Mouse (Mus musculus): Measurements from ENCODE around the gene Brd7. TPM values are rescaled to one million over a fixed set of nuclear protein-coding genes. Genes with fewer than 3 reads are reported as not detected.

Brd7 gene
- polyA plus RNA-seq, 1 experiment from 2014 or later = 60.3 TPM

GRCm38 (mm10) chr8:88361044-88361707 lies 818 bp downstream of the Brd7 start:
- H3K4me1 ChIP-seq (ENCODE audit: control insufficient read depth, insufficient read depth, low read length) = peaks cover 32% of the 10 kb centered on the region
- peaks cover 28% of the 10 kb centered on the region for H3K36me3 ChIP-seq (ENCODE audit: control insufficient read depth, insufficient read depth)
- no peak for ATAC-seq (replicated peaks; ENCODE audit: extremely low read depth, insufficient read depth, low FRiP score)
- peak overlapping the region; percentile 91 for H3K27ac ChIP-seq (ENCODE audit: low read length)
- no peaks in the 10 kb centered on the region for H3K27me3 ChIP-seq (ENCODE audit: control insufficient read depth, insufficient read depth, low read length)
- H3K4me3 ChIP-seq (ENCODE audit: low read length) = peak overlapping the region; percentile 96
- H3K9ac ChIP-seq (ENCODE audit: low read length) = peak overlapping the region; percentile 99
- 0 out of 2 replicates have a peak, but pooled peaks cover 5% of the 10 kb centered on the region for H3K9me3 ChIP-seq (replicated peaks; ENCODE audit: control insufficient read depth, low read length)
- under 1% methylated on average over 31 of the region's 31 CpGs for WGBS
- peak overlapping the region; percentile 88 for H3K4me2 ChIP-seq (ENCODE audit: low read depth, low read length)

- peaks cover 39% of the 10 kb centered on the region for H3K36me3 ChIP-seq (ENCODE audit: control insufficient read depth, insufficient read depth)
- peak overlapping the region; percentile 96 for H3K4me3 ChIP-seq (ENCODE audit: low read length)
- 71% methylated on average over 2 of the region's 2 CpGs for WGBS
- no peak for ATAC-seq (replicated peaks; ENCODE audit: extremely low read depth, insufficient read depth, low FRiP score)
- 0 out of 2 replicates have a peak, but pooled peaks cover 5% of the 10 kb centered on the region for H3K9me3 ChIP-seq (replicated peaks; ENCODE audit: control insufficient read depth, low read length)
- H3K4me2 ChIP-seq (ENCODE audit: low read depth, low read length) = peak overlapping the region; percentile 88
- H3K9ac ChIP-seq (ENCODE audit: low read length) = peak overlapping the region; percentile 99
- no peaks in the 10 kb centered on the region for H3K27me3 ChIP-seq (ENCODE audit: control insufficient read depth, insufficient read depth, low read length)
- H3K27ac ChIP-seq (ENCODE audit: low read length) = no peak overlapping the region
- H3K4me1 ChIP-seq (ENCODE audit: control insufficient read depth, insufficient read depth, low read length) = peaks cover 32% of the 10 kb centered on the region
Observed at GRCm38 (mm10) chr8:88359959-88360358, 2.0 kb downstream of the Brd7 start.

GRCm38 (mm10) chr8:88357946-88358345 lies 4.0 kb downstream of the Brd7 start:
- no peak for ATAC-seq (replicated peaks; ENCODE audit: extremely low read depth, insufficient read depth, low FRiP score)
- Histone ChIP-seq H3K27ac (ENCODE audit: low read length) (no peak overlapping the region; the same call in 1 of the 2 replicates), H3K4me2 (ENCODE audit: low read depth, low read length) (no peak overlapping the region), H3K9me3 (replicated peaks; ENCODE audit: control insufficient read depth, low read length) (0 out of 2 replicates have a peak, but pooled peaks cover 5% of the 10 kb centered on the region), H3K9ac (ENCODE audit: low read length) (no peak overlapping the region), H3K4me3 (ENCODE audit: low read length) (no peak overlapping the region), H3K4me1 (ENCODE audit: control insufficient read depth, insufficient read depth, low read length) (peaks cover 29% of the 10 kb centered on the region), H3K36me3 (ENCODE audit: control insufficient read depth, insufficient read depth) (peaks cover 50% of the 10 kb centered on the region), H3K27me3 (ENCODE audit: control insufficient read depth, insufficient read depth, low read length) (no peaks in the 10 kb centered on the region)
- WGBS = 79% methylated on average over 5 of the region's 5 CpGs

- peaks cover 55% of the 10 kb centered on the region for H3K36me3 ChIP-seq (ENCODE audit: control insufficient read depth, insufficient read depth)
- 61% methylated on average over 5 of the region's 5 CpGs for WGBS
- H3K9me3 ChIP-seq (replicated peaks; ENCODE audit: control insufficient read depth, low read length) = 0 out of 2 replicates have a peak, but pooled peaks cover 5% of the 10 kb centered on the region
- no peak overlapping the region for H3K9ac ChIP-seq (ENCODE audit: low read length)
- H3K4me2 ChIP-seq (ENCODE audit: low read depth, low read length) = no peak overlapping the region
- H3K27me3 ChIP-seq (ENCODE audit: control insufficient read depth, insufficient read depth, low read length) = no peaks in the 10 kb centered on the region
- no peak overlapping the region for H3K4me3 ChIP-seq (ENCODE audit: low read length)
- ATAC-seq (replicated peaks; ENCODE audit: extremely low read depth, insufficient read depth, low FRiP score) = no peak
- H3K27ac ChIP-seq (ENCODE audit: low read length) = no peak overlapping the region; the same call in 1 of the 2 replicates
- peaks cover 24% of the 10 kb centered on the region for H3K4me1 ChIP-seq (ENCODE audit: control insufficient read depth, insufficient read depth, low read length)
Observed at GRCm38 (mm10) chr8:88357226-88357933, 4.6 kb downstream of the Brd7 start.

- peak; percentile 52; the same call in 1 of the 2 replicates for ATAC-seq (replicated peaks; ENCODE audit: extremely low read depth, insufficient read depth, low FRiP score)
- H3K4me2 ChIP-seq (ENCODE audit: low read depth, low read length) = no peak overlapping the region
- no peaks in the 10 kb centered on the region for H3K27me3 ChIP-seq (ENCODE audit: control insufficient read depth, insufficient read depth, low read length)
- no peak overlapping the region for H3K4me3 ChIP-seq (ENCODE audit: low read length)
- H3K27ac ChIP-seq (ENCODE audit: low read length) = peak overlapping the region; percentile 62
- H3K9ac ChIP-seq (ENCODE audit: low read length) = no peak overlapping the region
- peaks cover 63% of the 10 kb centered on the region for H3K36me3 ChIP-seq (ENCODE audit: control insufficient read depth, insufficient read depth)
- WGBS = 36% methylated on average over 2 of the region's 2 CpGs
- no peaks in the 10 kb centered on the region for H3K9me3 ChIP-seq (replicated peaks; ENCODE audit: control insufficient read depth, low read length)
- H3K4me1 ChIP-seq (ENCODE audit: control insufficient read depth, insufficient read depth, low read length) = 0 out of 2 replicates have a peak, but pooled peaks cover 4% of the 10 kb centered on the region
Observed at GRCm38 (mm10) chr8:88349046-88349445, 12.9 kb downstream of the Brd7 start.

GRCm38 (mm10) chr8:88342026-88342425 lies 20.0 kb downstream of the Brd7 start:
- Histone ChIP-seq H3K36me3 (ENCODE audit: control insufficient read depth, insufficient read depth) (peaks cover 56% of the 10 kb centered on the region), H3K4me1 (ENCODE audit: control insufficient read depth, insufficient read depth, low read length) (peaks cover 26% of the 10 kb centered on the region), H3K4me2 (ENCODE audit: low read depth, low read length) (no peak overlapping the region), H3K9me3 (replicated peaks; ENCODE audit: control insufficient read depth, low read length) (no peaks in the 10 kb centered on the region), H3K4me3 (ENCODE audit: low read length) (no peak overlapping the region), H3K27me3 (ENCODE audit: control insufficient read depth, insufficient read depth, low read length) (no peaks in the 10 kb centered on the region), H3K9ac (ENCODE audit: low read length) (no peak overlapping the region), H3K27ac (ENCODE audit: low read length) (peak overlapping the region; percentile 48)
- no peak for ATAC-seq (replicated peaks; ENCODE audit: extremely low read depth, insufficient read depth, low FRiP score)
- 84% methylated on average over 4 of the region's 4 CpGs for WGBS

GRCm38 (mm10) chr8:88339887-88340695 lies 21.9 kb downstream of the Brd7 start:
- peak overlapping the region; percentile 42; the same call in 1 of the 2 replicates for H3K9ac ChIP-seq (ENCODE audit: low read length)
- 41% methylated on average over 2 of the region's 2 CpGs for WGBS
- peak overlapping the region; percentile 92 for H3K27ac ChIP-seq (ENCODE audit: low read length)
- H3K9me3 ChIP-seq (replicated peaks; ENCODE audit: control insufficient read depth, low read length) = no peaks in the 10 kb centered on the region
- no peaks in the 10 kb centered on the region for H3K27me3 ChIP-seq (ENCODE audit: control insufficient read depth, insufficient read depth, low read length)
- peak overlapping the region; percentile 15; the same call in 1 of the 2 replicates for H3K4me2 ChIP-seq (ENCODE audit: low read depth, low read length)
- H3K4me1 ChIP-seq (ENCODE audit: control insufficient read depth, insufficient read depth, low read length) = peaks cover 26% of the 10 kb centered on the region
- H3K36me3 ChIP-seq (ENCODE audit: control insufficient read depth, insufficient read depth) = peaks cover 50% of the 10 kb centered on the region
- peak; percentile 78 for ATAC-seq (replicated peaks; ENCODE audit: extremely low read depth, insufficient read depth, low FRiP score)
- no peak overlapping the region for H3K4me3 ChIP-seq (ENCODE audit: low read length)

GRCm38 (mm10) chr8:88339221-88339620 lies 22.8 kb downstream of the Brd7 start:
- peaks cover 30% of the 10 kb centered on the region for H3K4me1 ChIP-seq (ENCODE audit: control insufficient read depth, insufficient read depth, low read length)
- ATAC-seq (replicated peaks; ENCODE audit: extremely low read depth, insufficient read depth, low FRiP score) = no peak
- H3K4me3 ChIP-seq (ENCODE audit: low read length) = no peak overlapping the region
- H3K4me2 ChIP-seq (ENCODE audit: low read depth, low read length) = no peak overlapping the region
- no peaks in the 10 kb centered on the region for H3K9me3 ChIP-seq (replicated peaks; ENCODE audit: control insufficient read depth, low read length)
- H3K9ac ChIP-seq (ENCODE audit: low read length) = no peak overlapping the region
- H3K27ac ChIP-seq (ENCODE audit: low read length) = peak overlapping the region; percentile 92
- no peaks in the 10 kb centered on the region for H3K27me3 ChIP-seq (ENCODE audit: control insufficient read depth, insufficient read depth, low read length)
- H3K36me3 ChIP-seq (ENCODE audit: control insufficient read depth, insufficient read depth) = peaks cover 47% of the 10 kb centered on the region
- 34% methylated on average over 3 of the region's 3 CpGs for WGBS

Data from heart, embryonic 16.5 days (tissue).